In the genomic region with DNA sequence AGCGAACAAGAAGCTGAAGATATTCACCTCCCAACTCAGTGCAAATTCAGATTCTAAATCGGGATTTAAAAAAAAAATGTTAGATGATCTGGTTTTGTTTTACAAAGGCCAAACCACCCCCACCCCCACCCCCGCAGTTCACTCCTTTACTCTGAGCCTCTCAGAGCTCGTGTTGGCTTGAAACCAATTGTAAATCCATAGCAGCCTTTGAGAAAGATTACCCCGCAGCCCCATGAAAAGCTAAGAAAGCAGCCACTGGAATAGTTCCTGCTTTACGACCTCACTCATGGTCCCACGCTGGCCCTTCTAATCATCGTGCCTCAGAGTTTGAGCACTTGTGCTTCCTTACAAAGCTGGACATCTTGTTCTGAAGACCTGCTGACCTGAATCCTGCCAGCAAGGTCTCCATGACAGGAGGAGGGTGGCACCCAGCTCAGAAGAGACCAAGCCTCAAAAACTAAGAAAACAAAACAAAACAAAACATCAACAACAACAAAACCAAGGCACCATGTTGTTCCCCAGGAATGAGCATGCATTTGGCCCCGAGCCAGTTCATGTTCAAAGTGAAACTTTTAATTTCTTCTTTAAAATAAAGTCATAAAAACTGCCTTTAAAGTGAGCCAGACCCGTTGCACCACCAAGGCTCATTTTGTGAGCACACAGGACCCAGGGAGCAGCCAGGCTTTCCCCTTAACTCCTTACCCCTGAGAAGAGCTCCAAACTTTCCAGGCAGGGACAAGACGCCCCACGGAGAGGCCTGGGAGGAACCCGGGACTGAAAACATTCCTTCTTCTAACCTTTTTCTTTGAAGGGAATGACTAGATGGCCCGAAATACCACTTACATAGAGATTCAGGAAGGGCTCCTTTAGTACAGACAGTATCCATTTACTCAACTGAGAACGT, we compare ENCODE assay signal across 12 mouse cellular contexts.
DNase-seq lines count a peak whose midpoint lies in the region; ATAC-seq and TF ChIP-seq lines count a peak whose summit lies in the region.
"Had no signal": no experiment of that assay in that cellular context is flagged by ENCODE, and none has a peak within 500 bp of the region (broad histone marks: within the 10 kb centered on the region; RNA-seq: fewer than 3 reads in every experiment).

No protein-coding gene starts in this region.

- no peaks in the 10 kb centered on the region for H3K9me3 ChIP-seq in heart, embryonic 12.5 days (replicated peaks)
- no peaks in the 10 kb centered on the region for H3K9me3 ChIP-seq in heart, embryonic 10.5 days
- H3K9me3 ChIP-seq in lung, embryonic 14.5 days (ENCODE audit: low read depth, low read length), result no peaks in the 10 kb centered on the region
- H3K9me3 ChIP-seq in lung, postnatal 0 days (ENCODE audit: low read length), result no peaks in the 10 kb centered on the region
- H3K9me3 ChIP-seq in embryonic facial prominence, embryonic 14.5 days (ENCODE audit: control insufficient read depth, low read length), result no peaks in the 10 kb centered on the region
- H3K9me3 ChIP-seq in limb, embryonic 15.5 days, result no peaks in the 10 kb centered on the region
- H3K9me3 ChIP-seq in midbrain, embryonic 10.5 days (replicated peaks), result no peaks in the 10 kb centered on the region
- H3K9me3 ChIP-seq: forebrain, embryonic 15.5 days had no signal

- H3K4me3 ChIP-seq in heart, embryonic 12.5 days, result no peak overlapping the region
- H3K4me3 ChIP-seq in heart, embryonic 10.5 days, result no peak overlapping the region
- no peak overlapping the region for H3K4me3 ChIP-seq in lung, embryonic 14.5 days (ENCODE audit: low read depth, low read length)
- H3K4me3 ChIP-seq in lung, postnatal 0 days (ENCODE audit: low read depth, low read length), result no peak overlapping the region
- H3K4me3 ChIP-seq in embryonic facial prominence, embryonic 14.5 days (ENCODE audit: low read depth, low read length), result no peak overlapping the region
- H3K4me3 ChIP-seq in limb, embryonic 15.5 days, result no peak overlapping the region
- no peak overlapping the region for H3K4me3 ChIP-seq in midbrain, embryonic 10.5 days
- H3K4me3 ChIP-seq: forebrain, embryonic 15.5 days had no signal

- peaks cover 6% of the 10 kb centered on the region for H3K27me3 ChIP-seq in heart, embryonic 12.5 days (replicated peaks)
- H3K27me3 ChIP-seq in heart, embryonic 10.5 days (ENCODE audit: insufficient read depth, poor library complexity, severe bottlenecking), result peaks cover 13% of the 10 kb centered on the region
- no peaks in the 10 kb centered on the region for H3K27me3 ChIP-seq in lung, embryonic 14.5 days (ENCODE audit: insufficient read depth, low read length)
- no peaks in the 10 kb centered on the region for H3K27me3 ChIP-seq in lung, postnatal 0 days (replicated peaks; ENCODE audit: insufficient read depth, low read length)
- no peaks in the 10 kb centered on the region for H3K27me3 ChIP-seq in embryonic facial prominence, embryonic 14.5 days (replicated peaks; ENCODE audit: control insufficient read depth, insufficient read depth, low read length)
- no peaks in the 10 kb centered on the region for H3K27me3 ChIP-seq in limb, embryonic 15.5 days
- no peaks in the 10 kb centered on the region for H3K27me3 ChIP-seq in midbrain, embryonic 10.5 days (ENCODE audit: low read depth, poor library complexity, severe bottlenecking)
- H3K27me3 ChIP-seq: forebrain, embryonic 15.5 days had no signal

- no peak for DNase-seq in heart, embryonic 10.5 days (ENCODE audit: low spot score)
- peak; percentile 72 for DNase-seq in lung, embryonic 14.5 days
- no peak for DNase-seq in lung, postnatal 0 days (ENCODE audit: low spot score)
- peak; percentile 94 for DNase-seq in embryonic facial prominence, embryonic 14.5 days (ENCODE audit: low spot score)
- no peak for DNase-seq in cerebellum, adult 9-10 months
- no peak for DNase-seq in midbrain, embryonic 10.5 days (ENCODE audit: low spot score)
- DNase-seq: cerebellum, postnatal 36 days; lung, postnatal 36 days; thymus, postnatal 14 days had no signal

- H3K4me1 ChIP-seq in heart, embryonic 12.5 days (replicated peaks), result peaks cover 31% of the 10 kb centered on the region
- no peaks in the 10 kb centered on the region for H3K4me1 ChIP-seq in heart, embryonic 10.5 days
- peaks cover 24% of the 10 kb centered on the region for H3K4me1 ChIP-seq in lung, embryonic 14.5 days (ENCODE audit: insufficient read depth)
- peaks cover 3% of the 10 kb centered on the region; the same call in 1 of the 2 replicates for H3K4me1 ChIP-seq in lung, postnatal 0 days (ENCODE audit: insufficient read depth, low read depth, low read length)
- H3K4me1 ChIP-seq in embryonic facial prominence, embryonic 14.5 days (ENCODE audit: control insufficient read depth, insufficient read depth, low read length), result peaks cover 51% of the 10 kb centered on the region
- H3K4me1 ChIP-seq in limb, embryonic 15.5 days, result peaks cover 54% of the 10 kb centered on the region
- H3K4me1 ChIP-seq in midbrain, embryonic 10.5 days, result peaks cover 9% of the 10 kb centered on the region; the same call in 1 of the 2 replicates

- H3K9ac ChIP-seq in heart, embryonic 12.5 days, result no peak overlapping the region
- no peak overlapping the region for H3K9ac ChIP-seq in lung, embryonic 14.5 days
- H3K9ac ChIP-seq in lung, postnatal 0 days (replicated peaks; ENCODE audit: low read depth), result no peak overlapping the region
- no peak overlapping the region for H3K9ac ChIP-seq in embryonic facial prominence, embryonic 14.5 days (ENCODE audit: low read depth, low read length)
- no peak overlapping the region for H3K9ac ChIP-seq in limb, embryonic 15.5 days
- H3K9ac ChIP-seq: forebrain, embryonic 15.5 days had no signal

- no peaks in the 10 kb centered on the region for H3K36me3 ChIP-seq in heart, embryonic 12.5 days
- H3K36me3 ChIP-seq in heart, embryonic 10.5 days, result no peaks in the 10 kb centered on the region
- no peaks in the 10 kb centered on the region for H3K36me3 ChIP-seq in lung, embryonic 14.5 days (ENCODE audit: insufficient read depth)
- no peaks in the 10 kb centered on the region for H3K36me3 ChIP-seq in lung, postnatal 0 days (ENCODE audit: insufficient read depth, low read length)
- H3K36me3 ChIP-seq in embryonic facial prominence, embryonic 14.5 days (ENCODE audit: control insufficient read depth, insufficient read depth, low read length), result no peaks in the 10 kb centered on the region
- H3K36me3 ChIP-seq in limb, embryonic 15.5 days, result no peaks in the 10 kb centered on the region
- H3K36me3 ChIP-seq in midbrain, embryonic 10.5 days, result no peaks in the 10 kb centered on the region
- H3K36me3 ChIP-seq: forebrain, embryonic 15.5 days had no signal

- WGBS in heart, embryonic 12.5 days, result 59% methylated on average over 15 of the region's 15 CpGs
- 69% methylated on average over 15 of the region's 15 CpGs for WGBS in heart, embryonic 10.5 days
- WGBS in lung, embryonic 14.5 days, result 38% methylated on average over 15 of the region's 15 CpGs
- WGBS in lung, postnatal 0 days, result 53% methylated on average over 15 of the region's 15 CpGs
- WGBS in embryonic facial prominence, embryonic 14.5 days, result 31% methylated on average over 15 of the region's 15 CpGs
- WGBS in limb, embryonic 15.5 days, result 18% methylated on average over 15 of the region's 15 CpGs
- WGBS in midbrain, embryonic 10.5 days, result 69% methylated on average over 15 of the region's 15 CpGs

- TF ChIP-seq EP300 in lung, postnatal 0 days (IDR thresholded peaks at IDR 0.05), result no peak

- ATAC-seq in heart, embryonic 12.5 days (ENCODE audit: insufficient number of reproducible peaks, low FRiP score), result no peak
- no peak for ATAC-seq in lung, embryonic 14.5 days (ENCODE audit: insufficient read depth)
- ATAC-seq in lung, postnatal 0 days, result no peak
- ATAC-seq in embryonic facial prominence, embryonic 14.5 days (ENCODE audit: low read depth), result peak; percentile 64; the same call in 1 of the 2 replicates
- peak; percentile 35; the same call in 1 of the 2 replicates for ATAC-seq in limb, embryonic 15.5 days (ENCODE audit: insufficient number of reproducible peaks, low FRiP score, low TSS enrichment, low read depth)
- ATAC-seq: forebrain, embryonic 15.5 days had no signal

- peak overlapping the region; percentile 46; the same call in 1 of the 2 replicates for H3K27ac ChIP-seq in heart, embryonic 12.5 days (ENCODE audit: poor library complexity, severe bottlenecking)
- H3K27ac ChIP-seq in heart, embryonic 10.5 days, result no peak overlapping the region
- peak overlapping the region; percentile 15; the same call in 1 of the 2 replicates for H3K27ac ChIP-seq in lung, embryonic 14.5 days (ENCODE audit: low read depth)
- no peak overlapping the region for H3K27ac ChIP-seq in lung, postnatal 0 days (ENCODE audit: low read length)
- H3K27ac ChIP-seq in embryonic facial prominence, embryonic 14.5 days (replicated peaks; ENCODE audit: low read depth, low read length), result peak overlapping the region; percentile 71
- peak overlapping the region; percentile 83 for H3K27ac ChIP-seq in limb, embryonic 15.5 days
- no peak overlapping the region for H3K27ac ChIP-seq in midbrain, embryonic 10.5 days (replicated peaks)
- H3K27ac ChIP-seq: forebrain, embryonic 15.5 days had no signal

- no peak overlapping the region for H3K4me2 ChIP-seq in heart, embryonic 12.5 days
- H3K4me2 ChIP-seq in lung, embryonic 14.5 days, result no peak overlapping the region
- no peak overlapping the region for H3K4me2 ChIP-seq in lung, postnatal 0 days (replicated peaks; ENCODE audit: low read depth, low read length)
- peak overlapping the region; percentile 6 for H3K4me2 ChIP-seq in embryonic facial prominence, embryonic 14.5 days (ENCODE audit: low read depth, low read length)
- 0 out of 2 replicates have a peak overlapping the region, but pooled peaks have one; percentile 3 for H3K4me2 ChIP-seq in limb, embryonic 15.5 days
- H3K4me2 ChIP-seq: forebrain, embryonic 15.5 days had no signal

- no peak for TF ChIP-seq CTCF in lung, embryonic 14.5 days (IDR thresholded peaks at IDR 0.05; ENCODE audit: low read depth)
- no peak for TF ChIP-seq CTCF in lung, postnatal 0 days (IDR thresholded peaks at IDR 0.05)

Comparison
In these comparisons a context has a peak if more than half of its experiments do, and no peak if none do; other contexts are left out.
1. H3K27ac ChIP-seq: peak in heart, embryonic 12.5 days (single experiment), lung, embryonic 14.5 days (single experiment), embryonic facial prominence, embryonic 14.5 days (single experiment) and limb, embryonic 15.5 days (single experiment); none in heart, embryonic 10.5 days (single experiment), lung, postnatal 0 days (single experiment) and midbrain, embryonic 10.5 days (single experiment).
2. DNase-seq: peak in lung, embryonic 14.5 days (single experiment) and embryonic facial prominence, embryonic 14.5 days (single experiment); none in heart, embryonic 10.5 days (single experiment), lung, postnatal 0 days (single experiment), cerebellum, adult 9-10 months (single experiment) and midbrain, embryonic 10.5 days (single experiment).
3. ATAC-seq: peak in embryonic facial prominence, embryonic 14.5 days (single experiment) and limb, embryonic 15.5 days (single experiment); none in heart, embryonic 12.5 days (single experiment), lung, embryonic 14.5 days (single experiment) and lung, postnatal 0 days (single experiment).
4. H3K4me2 ChIP-seq: peak in embryonic facial prominence, embryonic 14.5 days (single experiment) and limb, embryonic 15.5 days (single experiment); none in heart, embryonic 12.5 days (single experiment), lung, embryonic 14.5 days (single experiment) and lung, postnatal 0 days (single experiment).